Mouse (Mus musculus): ENCODE measurements around the gene Ttc21b. TPM values are rescaled to one million over a fixed set of nuclear protein-coding genes. Genes with fewer than 3 reads are reported as not detected.

Gene Ttc21b
- polyA plus RNA-seq, 1 experiment, result 33.2 TPM

GRCm38 (mm10) chr2:66171643-66172042 lies 84.8 kb downstream of the Ttc21b start:
- no peak overlapping the region for H3K27ac ChIP-seq (ENCODE audit: control insufficient read depth, insufficient read depth, low read depth, low read length)
- TF ChIP-seq POLR2A (IDR thresholded peaks at IDR 0.05; ENCODE audit: control insufficient read depth, low read depth, low read length) (no peak), CTCF (IDR thresholded peaks at IDR 0.05; ENCODE audit: control insufficient read depth, insufficient read depth, insufficient replicate concordance, low read depth, low read length) (no peak)
- no peaks in the 10 kb centered on the region for H3K27me3 ChIP-seq (ENCODE audit: control insufficient read depth, insufficient read depth, low read length)
- H3K4me3 ChIP-seq (ENCODE audit: control insufficient read depth, low read depth, low read length), result no peak overlapping the region
- H3K4me1 ChIP-seq (ENCODE audit: control insufficient read depth, insufficient read depth, low read length), result peaks cover 2% of the 10 kb centered on the region; the same call in 1 of the 2 replicates
- no peaks in the 10 kb centered on the region for H3K36me3 ChIP-seq (ENCODE audit: control insufficient read depth, insufficient read depth, low read length)

GRCm38 (mm10) chr2:66170721-66171120 lies 85.7 kb downstream of the Ttc21b start:
- no peaks in the 10 kb centered on the region for H3K27me3 ChIP-seq (ENCODE audit: control insufficient read depth, insufficient read depth, low read length)
- H3K36me3 ChIP-seq (ENCODE audit: control insufficient read depth, insufficient read depth, low read length), result no peaks in the 10 kb centered on the region
- TF ChIP-seq CTCF (IDR thresholded peaks at IDR 0.05; ENCODE audit: control insufficient read depth, insufficient read depth, insufficient replicate concordance, low read depth, low read length), result no peak
- TF ChIP-seq POLR2A (IDR thresholded peaks at IDR 0.05; ENCODE audit: control insufficient read depth, low read depth, low read length), result no peak
- no peak overlapping the region for H3K27ac ChIP-seq (ENCODE audit: control insufficient read depth, insufficient read depth, low read depth, low read length)
- no peak overlapping the region for H3K4me3 ChIP-seq (ENCODE audit: control insufficient read depth, low read depth, low read length)
- H3K4me1 ChIP-seq (ENCODE audit: control insufficient read depth, insufficient read depth, low read length), result peaks cover 2% of the 10 kb centered on the region; the same call in 1 of the 2 replicates

DNA sequence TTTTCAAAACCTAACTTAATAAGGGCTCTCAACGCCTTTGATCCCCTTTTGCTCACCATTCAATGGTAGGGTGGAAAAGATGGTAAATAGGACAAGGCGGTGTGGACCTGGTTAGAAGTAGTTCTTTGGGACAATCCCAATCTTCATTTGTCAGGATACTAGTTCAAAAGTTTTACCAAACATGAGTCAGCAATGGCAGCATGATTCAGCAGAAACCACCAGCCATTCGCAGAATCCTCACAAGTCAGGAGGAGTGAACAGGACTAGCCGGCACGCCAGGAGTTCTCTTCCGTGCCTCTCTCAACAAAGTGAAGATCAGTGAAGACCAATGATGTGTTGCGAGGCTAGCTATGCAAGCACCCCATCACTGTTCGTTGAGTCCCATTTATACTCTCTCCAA lies 91.4 kb downstream of the Ttc21b start:
- Histone ChIP-seq H3K27me3 (ENCODE audit: control insufficient read depth, insufficient read depth, low read length) (no peaks in the 10 kb centered on the region), H3K36me3 (ENCODE audit: control insufficient read depth, insufficient read depth, low read length) (no peaks in the 10 kb centered on the region), H3K4me1 (ENCODE audit: control insufficient read depth, insufficient read depth, low read length) (no peaks in the 10 kb centered on the region), H3K27ac (ENCODE audit: control insufficient read depth, insufficient read depth, low read depth, low read length) (no peak overlapping the region), H3K4me3 (ENCODE audit: control insufficient read depth, low read depth, low read length) (no peak overlapping the region)
- no peak for TF ChIP-seq CTCF (IDR thresholded peaks at IDR 0.05; ENCODE audit: control insufficient read depth, insufficient read depth, insufficient replicate concordance, low read depth, low read length)
- no peak for TF ChIP-seq POLR2A (IDR thresholded peaks at IDR 0.05; ENCODE audit: control insufficient read depth, low read depth, low read length)

DNA sequence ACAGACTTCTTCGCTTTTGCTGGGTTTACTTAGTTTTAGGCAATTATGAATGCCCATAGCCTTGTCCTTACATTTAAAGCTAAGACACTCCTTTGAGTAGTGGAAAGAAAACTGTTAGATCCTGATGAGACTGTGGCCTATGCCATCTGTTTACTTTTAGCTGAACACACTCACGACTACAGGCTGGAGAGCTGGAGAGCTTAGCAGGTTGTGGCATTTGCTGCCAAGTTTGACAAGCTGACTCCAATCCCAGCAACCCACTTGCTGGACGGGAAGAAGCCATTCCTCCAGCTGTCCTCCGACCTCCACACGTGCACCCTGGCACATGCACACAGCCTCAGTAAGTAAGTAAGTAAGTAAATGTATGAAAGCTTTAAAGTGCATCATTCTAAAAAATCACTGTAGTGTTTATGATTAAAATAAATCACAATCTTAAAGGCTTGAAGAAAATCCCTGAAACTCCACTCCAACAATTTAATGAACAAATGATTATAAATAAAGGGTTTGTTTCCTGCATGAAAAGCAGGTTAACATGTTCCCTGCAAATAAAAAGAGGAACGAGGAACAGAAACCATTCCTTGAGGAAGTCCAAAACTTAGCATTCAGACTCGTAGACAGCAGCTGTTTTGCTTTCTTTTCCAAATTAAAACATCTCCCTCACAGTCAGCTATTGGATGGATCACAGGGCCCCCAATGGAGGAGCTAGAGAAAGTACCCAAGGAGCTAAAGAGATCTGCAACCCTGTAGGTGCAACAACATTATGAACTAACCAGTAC lies 98.1 kb downstream of the Ttc21b start:
- H3K27ac ChIP-seq (ENCODE audit: control insufficient read depth, insufficient read depth, low read depth, low read length), result no peak overlapping the region

GRCm38 (mm10) chr2:66151436-66151835 lies 105.0 kb downstream of the Ttc21b start:
- no peaks in the 10 kb centered on the region for H3K27me3 ChIP-seq (ENCODE audit: control insufficient read depth, insufficient read depth, low read length)
- no peaks in the 10 kb centered on the region for H3K4me1 ChIP-seq (ENCODE audit: control insufficient read depth, insufficient read depth, low read length)
- H3K4me3 ChIP-seq (ENCODE audit: control insufficient read depth, low read depth, low read length), result no peak overlapping the region
- no peak overlapping the region for H3K27ac ChIP-seq (ENCODE audit: control insufficient read depth, insufficient read depth, low read depth, low read length)
- TF ChIP-seq POLR2A (IDR thresholded peaks at IDR 0.05; ENCODE audit: control insufficient read depth, low read depth, low read length) (no peak), CTCF (IDR thresholded peaks at IDR 0.05; ENCODE audit: control insufficient read depth, insufficient read depth, insufficient replicate concordance, low read depth, low read length) (no peak)
- H3K36me3 ChIP-seq (ENCODE audit: control insufficient read depth, insufficient read depth, low read length), result no peaks in the 10 kb centered on the region

More for the DNA sequence above, 98.1 kb downstream of the Ttc21b start:
- TF ChIP-seq POLR2A (IDR thresholded peaks at IDR 0.05; ENCODE audit: control insufficient read depth, low read depth, low read length), result no peak
- no peak for TF ChIP-seq CTCF (IDR thresholded peaks at IDR 0.05; ENCODE audit: control insufficient read depth, insufficient read depth, insufficient replicate concordance, low read depth, low read length)
- Histone ChIP-seq H3K27me3 (ENCODE audit: control insufficient read depth, insufficient read depth, low read length) (no peaks in the 10 kb centered on the region), H3K36me3 (ENCODE audit: control insufficient read depth, insufficient read depth, low read length) (no peaks in the 10 kb centered on the region), H3K4me1 (ENCODE audit: control insufficient read depth, insufficient read depth, low read length) (no peaks in the 10 kb centered on the region), H3K4me3 (ENCODE audit: control insufficient read depth, low read depth, low read length) (no peak overlapping the region)

DNA sequence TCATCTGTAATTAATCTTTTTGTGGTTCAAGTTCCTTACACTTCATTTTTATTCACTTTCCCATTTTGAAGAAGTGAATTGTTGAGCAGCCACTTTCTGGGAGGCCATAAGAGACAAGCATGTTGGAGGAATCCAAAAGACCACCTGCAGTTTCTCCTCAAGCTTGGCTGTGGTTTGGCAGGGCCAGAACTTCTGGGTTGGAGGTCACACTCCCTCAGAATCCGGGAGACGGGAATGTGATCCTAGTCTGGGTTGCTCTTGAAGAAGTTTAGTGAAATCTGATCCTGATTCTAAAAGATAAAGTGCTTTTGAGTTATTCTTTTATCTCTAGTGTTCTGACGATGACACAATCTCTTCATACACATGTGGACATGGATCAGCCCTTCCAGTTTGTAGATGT lies 105.9 kb downstream of the Ttc21b start:
- Histone ChIP-seq H3K4me1 (ENCODE audit: control insufficient read depth, insufficient read depth, low read length) (no peaks in the 10 kb centered on the region), H3K4me3 (ENCODE audit: control insufficient read depth, low read depth, low read length) (no peak overlapping the region), H3K36me3 (ENCODE audit: control insufficient read depth, insufficient read depth, low read length) (no peaks in the 10 kb centered on the region), H3K27ac (ENCODE audit: control insufficient read depth, insufficient read depth, low read depth, low read length) (no peak overlapping the region), H3K27me3 (ENCODE audit: control insufficient read depth, insufficient read depth, low read length) (no peaks in the 10 kb centered on the region)
- TF ChIP-seq POLR2A (IDR thresholded peaks at IDR 0.05; ENCODE audit: control insufficient read depth, low read depth, low read length) (no peak), CTCF (IDR thresholded peaks at IDR 0.05; ENCODE audit: control insufficient read depth, insufficient read depth, insufficient replicate concordance, low read depth, low read length) (no peak)

GRCm38 (mm10) chr2:66148654-66149230 lies 107.7 kb downstream of the Ttc21b start:
- no peak overlapping the region for H3K4me3 ChIP-seq (ENCODE audit: control insufficient read depth, low read depth, low read length)

More at GRCm38 (mm10) chr2:66148654-66149230, 107.7 kb downstream of the Ttc21b start:
- Histone ChIP-seq H3K36me3 (ENCODE audit: control insufficient read depth, insufficient read depth, low read length) (no peaks in the 10 kb centered on the region), H3K27ac (ENCODE audit: control insufficient read depth, insufficient read depth, low read depth, low read length) (no peak overlapping the region), H3K4me1 (ENCODE audit: control insufficient read depth, insufficient read depth, low read length) (no peaks in the 10 kb centered on the region), H3K27me3 (ENCODE audit: control insufficient read depth, insufficient read depth, low read length) (no peaks in the 10 kb centered on the region)
- TF ChIP-seq POLR2A (IDR thresholded peaks at IDR 0.05; ENCODE audit: control insufficient read depth, low read depth, low read length), result no peak
- TF ChIP-seq CTCF (IDR thresholded peaks at IDR 0.05; ENCODE audit: control insufficient read depth, insufficient read depth, insufficient replicate concordance, low read depth, low read length), result no peak
